Mouse (Mus musculus) ES-Bruce4 (cell line): ENCODE measurements at regions not wholly inside any gene's neighbourhood (a gene's known extent, or its start where the extent isn't known, plus 50 kb on each side); places are given as distances from the start of the nearest gene placed in this dataset.

Experiments
- CTCF ChIP-seq: IDR thresholded peaks from one replicate; pipeline ENCODE4 v1.8.1; 2011; ENCODE audit warnings: low read depth, low read length
- EP300 ChIP-seq: IDR thresholded peaks from 2 replicates; pipeline ENCODE4 v1.6.1; 2011; ENCODE audit warnings: low read depth, low read length; ENCODE audit not compliant: insufficient read depth

DNA sequence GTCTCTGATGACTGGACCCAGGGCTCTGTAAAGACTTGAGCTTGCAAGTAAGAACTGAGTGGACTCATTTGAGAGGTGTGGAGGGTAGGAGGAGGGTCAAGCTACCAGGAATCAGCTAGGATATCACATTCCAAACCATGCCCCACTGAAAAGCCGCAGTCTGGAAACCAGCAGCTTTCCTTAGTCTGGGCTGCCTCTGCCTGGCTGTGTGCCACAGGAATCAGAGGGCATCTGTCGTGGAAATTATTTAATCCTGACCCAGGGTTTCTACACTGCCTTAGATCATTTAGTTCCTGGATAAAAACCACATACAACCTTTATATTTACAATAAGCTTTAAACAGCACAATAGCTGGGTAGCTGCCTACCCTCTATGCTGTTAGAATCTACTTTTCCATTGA, 66.4 kb downstream of the Fam43a start:
- TF ChIP-seq CTCF, result no peak
- TF ChIP-seq EP300, result no peak
